Mouse (Mus musculus) spleen, postnatal 4 days (tissue): ENCODE measurements around the gene Atp6v1d.

ENCODE experiments used
- DNase-seq, 2 experiments: peaks; one replicate each; pipeline ENCODE4 v3.0.0; 2022; ENCODE audit warnings: low spot score in 2 of 2

Gene Atp6v1d

GRCm38 (mm10) chr12:78794236-78794635 is 67.2 kb downstream of the Atp6v1d start:
- no peak for DNase-seq

- no peak for DNase-seq
These were observed 70.6 kb downstream of the Atp6v1d start for GRCm38 (mm10) chr12:78790791-78791190.
